Mouse (Mus musculus) lung, embryonic 16.5 days (tissue): Measurements from ENCODE around the gene Srcap. TPM values are rescaled to one million over a fixed set of nuclear protein-coding genes. Genes with fewer than 3 reads are reported as not detected.
A peak's percentile ranks its signal among the peaks of the same experiment; 100 is the strongest.
"Not testable (repeated sequence)": the region's sequence is repeated elsewhere in the genome, so short reads cannot be mapped to it uniquely, and the experiment has no call there.

Source experiments
- ATAC-seq: fragments of 200-750 bp; cut with Nextera tagmentation; 2 replicates; pipeline ENCODE4 v1.8.0; 2017; ENCODE audit warnings: low read depth, mild to moderate bottlenecking, moderate library complexity
- H3K27ac ChIP-seq: fragments of 300-500 bp; sonication (generic); 2 replicates; pipeline ENCODE4 v1.5.1; 2014; ENCODE audit warnings: mild to moderate bottlenecking, control low read depth, low read length
- H3K27me3 ChIP-seq: fragments of 300-500 bp; sonication (generic); 2 replicates; pipeline ENCODE4 v1.6.1; 2014; ENCODE audit warnings: low read depth, low read length, mixed read lengths; ENCODE audit not compliant: control insufficient read depth, insufficient read depth
- H3K36me3 ChIP-seq: fragments of 300-500 bp; sonication (generic); 2 replicates; pipeline ENCODE4 v1.6.1; 2014; ENCODE audit warnings: low read length; ENCODE audit not compliant: control insufficient read depth, insufficient read depth
- H3K4me1 ChIP-seq: fragments of 300-500 bp; sonication (generic); replicated peaks from 2 replicates; pipeline ENCODE4 v1.6.1; 2014; ENCODE audit warnings: low read length, mixed read lengths; ENCODE audit not compliant: control insufficient read depth, insufficient read depth
- H3K4me2 ChIP-seq: fragments of 300-500 bp; sonication (generic); 2 replicates; pipeline ENCODE4 v1.6.1; 2014; ENCODE audit warnings: low read depth, low read length, control low read depth
- H3K4me3 ChIP-seq: fragments of 300-500 bp; sonication (generic); 2 replicates; pipeline ENCODE4 v1.5.1; 2014; ENCODE audit warnings: mild to moderate bottlenecking, low read length, control low read depth
- H3K9ac ChIP-seq: fragments of 300-500 bp; sonication (generic); 2 replicates; pipeline ENCODE4 v1.6.1; 2014; ENCODE audit warnings: low read length, control low read depth
- H3K9me3 ChIP-seq: fragments of 300-500 bp; sonication (generic); 2 replicates; pipeline ENCODE4 v1.6.1; 2016; ENCODE audit warnings: low read length; ENCODE audit not compliant: control insufficient read depth
- WGBS: fragments of 180-500 bp; shearing (Covaris S2); extraction: QIAGEN DNeasy Blood & Tissue Kit; methylation state at CpG from one replicate; pipeline ENCODE4 v1.1.7; 2014; 5-methylcytosine and 5-hydroxymethylcytosine counted together
- polyA plus RNA-seq: library from polyadenylated mRNA; unstranded; fragments of >200 nt; fragmentation: Nextera tagmentation; extraction: Ambion mirVana; gene quantifications from 2 replicates; pipeline ENCODE4 v1.2.1, GENCODE M21; 2015

Gene Srcap
- polyA plus RNA-seq, 1 experiment from 2014 or later, result 33.7 TPM

DNA sequence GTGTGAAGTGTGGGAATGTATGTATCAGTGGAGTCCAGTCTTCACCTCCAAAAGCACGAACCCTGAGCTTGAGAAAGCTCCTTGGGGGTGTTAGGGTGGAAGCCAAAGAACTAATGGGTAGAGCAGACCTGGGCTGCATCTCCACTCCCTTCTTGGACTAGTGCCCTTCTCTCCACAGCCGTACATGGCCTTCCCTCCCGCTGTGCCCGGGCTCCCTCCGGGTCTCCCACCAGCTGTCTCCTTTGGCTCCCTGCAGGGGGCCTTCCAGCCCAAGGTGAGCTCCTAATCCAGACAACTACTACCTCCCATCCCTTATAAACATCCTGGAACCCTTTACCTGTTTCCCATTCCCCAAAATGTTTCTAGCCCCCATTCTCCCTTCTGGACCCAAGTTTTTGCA is 26.4 kb upstream of the Srcap start:
- no peak for ATAC-seq
- H3K27ac ChIP-seq, result no peak overlapping the region
- H3K36me3 ChIP-seq, result peaks cover 61% of the 10 kb centered on the region
- no peak overlapping the region for H3K4me3 ChIP-seq
- H3K4me2 ChIP-seq, result no peak overlapping the region
- no peaks in the 10 kb centered on the region for H3K9me3 ChIP-seq
- WGBS, result 83% methylated on average over 5 of the region's 5 CpGs
- no peaks in the 10 kb centered on the region for H3K27me3 ChIP-seq
- peaks cover 5% of the 10 kb centered on the region for H3K4me1 ChIP-seq
- H3K9ac ChIP-seq, result no peak overlapping the region

DNA sequence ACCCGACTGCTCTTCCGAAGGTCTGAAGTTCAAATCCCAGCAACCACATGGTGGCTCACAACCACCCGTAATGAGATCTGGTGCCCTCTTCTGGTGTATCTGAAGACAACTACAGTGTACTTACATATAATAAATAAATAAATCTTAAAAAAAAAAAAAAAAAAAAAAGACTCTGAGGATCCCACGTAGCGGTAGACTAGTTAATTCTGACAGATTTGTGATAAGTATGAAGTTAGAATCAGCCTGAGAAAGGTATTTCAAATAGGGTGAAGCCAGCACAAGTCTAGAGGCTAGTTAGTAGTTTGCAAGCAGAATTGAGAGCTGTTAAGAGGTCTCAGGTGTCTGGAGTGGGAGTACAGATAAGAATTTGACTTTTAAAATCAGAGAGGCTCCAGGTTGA is 23.4 kb upstream of the Srcap start:
- H3K9me3 ChIP-seq, ATAC-seq, H3K4me1 ChIP-seq, H3K9ac ChIP-seq, H3K4me2 ChIP-seq, H3K27ac ChIP-seq, H3K27me3 ChIP-seq, H3K4me3 ChIP-seq: not testable (repeated sequence)
- peaks cover 63% of the 10 kb centered on the region for H3K36me3 ChIP-seq
- WGBS, result 70% methylated on average over 4 of the region's 5 CpGs

DNA sequence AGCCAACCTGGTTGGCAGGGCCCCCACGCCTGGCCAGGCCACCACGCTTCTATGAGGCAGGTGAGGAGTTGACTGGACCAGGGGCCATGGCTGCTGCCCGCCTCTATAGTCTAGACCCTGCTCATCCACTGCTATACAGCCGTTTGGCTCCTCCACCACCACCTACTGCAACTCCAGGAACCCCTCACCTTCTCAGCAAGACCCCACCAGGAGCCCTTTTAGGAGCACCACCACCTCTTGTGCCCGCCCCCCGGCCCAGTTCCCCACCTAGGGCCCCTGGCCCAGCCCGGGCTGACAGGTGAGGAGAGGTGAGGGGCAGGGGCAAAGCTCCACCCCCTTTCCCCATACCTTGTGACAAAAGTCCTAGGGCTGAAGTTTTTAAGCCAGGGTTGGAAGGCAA is 21.8 kb upstream of the Srcap start:
- ATAC-seq, result no peak
- H3K27me3 ChIP-seq, result no peaks in the 10 kb centered on the region
- H3K9me3 ChIP-seq, result no peaks in the 10 kb centered on the region
- H3K36me3 ChIP-seq, result peaks cover 56% of the 10 kb centered on the region
- H3K27ac ChIP-seq, result no peak overlapping the region
- 87% methylated on average over 7 of the region's 7 CpGs for WGBS
- H3K4me3 ChIP-seq, result no peak overlapping the region
- H3K9ac ChIP-seq, result no peak overlapping the region
- H3K4me1 ChIP-seq, result no peaks in the 10 kb centered on the region
- H3K4me2 ChIP-seq, result no peak overlapping the region

DNA sequence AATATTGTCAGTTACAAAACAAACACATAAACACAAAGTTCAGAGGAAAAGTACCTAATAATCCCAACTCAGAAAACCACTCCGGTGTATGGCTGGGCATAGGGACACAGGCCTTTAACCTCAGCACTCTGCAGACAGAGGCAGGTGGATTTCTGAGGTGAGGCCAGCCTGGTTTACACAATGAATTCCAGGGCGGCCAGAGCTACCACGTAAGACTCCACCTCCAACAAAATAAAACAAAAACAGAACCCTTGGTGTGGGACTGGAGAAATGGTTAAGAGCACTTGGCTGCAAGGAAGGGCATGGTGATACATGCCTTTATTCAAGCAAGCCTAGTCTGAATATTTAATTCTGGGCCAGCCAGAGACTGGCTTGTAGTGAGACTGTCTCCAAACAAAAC is 19.9 kb upstream of the Srcap start:
- Histone ChIP-seq H3K27ac (no peak overlapping the region), H3K4me2 (no peak overlapping the region), H3K4me3 (no peak overlapping the region), H3K4me1 (no peaks in the 10 kb centered on the region), H3K36me3 (peaks cover 43% of the 10 kb centered on the region), H3K9ac (no peak overlapping the region), H3K27me3 (no peaks in the 10 kb centered on the region), H3K9me3 (no peaks in the 10 kb centered on the region)
- WGBS, result 72% methylated on average over 3 of the region's 3 CpGs
- no peak for ATAC-seq

DNA sequence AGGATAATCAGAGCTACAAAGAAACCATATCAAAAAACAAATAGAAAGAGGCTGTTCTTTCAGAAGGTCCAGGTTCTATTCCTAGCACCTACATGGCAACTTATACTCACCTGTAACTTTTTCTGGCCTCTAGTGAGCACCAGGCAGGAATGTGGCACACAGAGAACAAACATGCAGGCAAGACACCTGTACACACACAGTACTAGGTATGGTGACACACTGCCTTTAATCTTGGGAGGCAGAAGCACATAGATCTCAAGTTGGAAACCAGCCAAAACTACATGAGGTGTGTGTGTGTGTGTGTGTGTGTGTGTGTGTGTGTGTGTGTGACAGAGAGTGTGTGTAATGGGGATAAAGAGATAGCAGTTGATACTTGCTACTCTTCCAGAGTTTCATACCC is 17.1 kb upstream of the Srcap start:
- H3K9ac ChIP-seq, result no peak overlapping the region
- no peak overlapping the region for H3K4me3 ChIP-seq
- no peaks in the 10 kb centered on the region for H3K27me3 ChIP-seq
- H3K9me3 ChIP-seq, result no peaks in the 10 kb centered on the region
- no peak overlapping the region for H3K4me2 ChIP-seq
- no peak for ATAC-seq
- peaks cover 23% of the 10 kb centered on the region for H3K36me3 ChIP-seq
- H3K4me1 ChIP-seq, result no peaks in the 10 kb centered on the region
- no peak overlapping the region for H3K27ac ChIP-seq

DNA sequence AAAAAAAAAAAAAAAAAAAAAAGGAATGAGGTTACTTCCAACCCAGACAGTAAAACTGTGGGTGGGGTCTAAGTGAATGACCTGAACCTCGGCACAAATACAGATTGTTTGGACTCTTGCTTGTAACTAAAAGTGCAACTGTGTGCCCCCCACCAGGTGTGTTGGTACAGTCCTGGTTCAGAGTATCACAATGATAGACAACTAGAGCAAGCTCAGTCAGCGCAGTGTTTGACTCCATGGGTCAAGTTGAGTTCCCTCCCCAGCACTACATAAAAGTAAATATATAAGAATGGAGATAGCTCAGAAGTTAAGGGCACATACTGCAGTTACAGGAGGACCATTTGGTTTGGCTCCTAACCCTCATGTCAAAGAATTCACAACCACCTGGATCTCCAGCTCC is 14.4 kb upstream of the Srcap start:
- H3K27me3 ChIP-seq, result no peaks in the 10 kb centered on the region
- 69% methylated on average over 2 of the region's 2 CpGs for WGBS
- H3K9me3 ChIP-seq, result no peaks in the 10 kb centered on the region
- H3K4me2 ChIP-seq, result no peak overlapping the region
- H3K4me3 ChIP-seq, result no peak overlapping the region
- H3K36me3 ChIP-seq, result no peaks in the 10 kb centered on the region
- no peak overlapping the region for H3K9ac ChIP-seq
- ATAC-seq, result no peak
- H3K27ac ChIP-seq, result no peak overlapping the region
- no peaks in the 10 kb centered on the region for H3K4me1 ChIP-seq

DNA sequence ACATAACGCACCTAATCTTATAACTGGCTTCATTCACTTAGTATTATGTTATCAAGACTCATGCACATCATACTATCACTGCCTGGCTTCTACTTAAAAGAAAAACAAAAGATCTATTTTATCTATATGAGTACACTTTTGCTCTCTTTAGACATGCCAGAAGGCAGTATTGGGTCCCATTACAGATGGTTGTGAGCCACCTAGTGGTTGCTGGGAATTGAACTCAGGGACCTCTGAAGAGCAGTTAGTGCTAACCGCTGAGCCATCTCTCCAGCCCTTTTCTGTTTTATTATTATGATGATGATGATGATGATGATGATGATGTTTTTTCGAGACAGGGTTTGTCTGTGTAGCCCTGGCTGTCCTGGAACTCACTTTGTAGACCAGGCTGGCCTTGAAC is 13.4 kb upstream of the Srcap start:
- Histone ChIP-seq H3K9me3 (no peaks in the 10 kb centered on the region), H3K4me3 (no peak overlapping the region), H3K36me3 (no peaks in the 10 kb centered on the region), H3K4me2 (no peak overlapping the region), H3K27ac (no peak overlapping the region), H3K27me3 (no peaks in the 10 kb centered on the region), H3K4me1 (no peaks in the 10 kb centered on the region), H3K9ac (no peak overlapping the region)
- WGBS, result 49% methylated on average over 3 of the region's 3 CpGs
- 0 out of 2 replicates have a peak, but pooled peaks have one; percentile 38 for ATAC-seq

DNA sequence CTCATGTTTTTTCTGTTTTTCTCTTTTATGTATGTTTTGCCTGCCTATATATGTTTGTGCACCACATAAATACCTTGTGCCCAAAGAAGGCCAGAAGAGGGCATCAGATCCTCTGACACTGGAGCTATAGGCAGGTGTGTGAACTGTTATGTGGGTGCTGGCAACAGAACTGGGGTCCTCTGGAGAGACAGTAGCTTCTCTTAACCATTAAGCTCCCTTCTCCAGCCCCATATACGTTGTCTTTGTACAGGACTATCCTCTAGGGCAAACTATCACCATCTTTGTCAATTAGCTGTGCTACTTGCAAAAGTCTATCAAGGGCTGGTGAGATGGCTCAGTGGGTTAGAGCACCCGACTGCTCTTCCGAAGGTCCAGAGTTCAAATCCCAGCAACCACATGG is 3.5 kb upstream of the Srcap start:
- Histone ChIP-seq H3K4me1 (peaks cover 4% of the 10 kb centered on the region), H3K4me2 (no peak overlapping the region), H3K27me3 (no peaks in the 10 kb centered on the region), H3K9me3 (no peaks in the 10 kb centered on the region), H3K4me3 (no peak overlapping the region), H3K9ac (no peak overlapping the region), H3K27ac (no peak overlapping the region), H3K36me3 (no peaks in the 10 kb centered on the region)
- no peak for ATAC-seq
- WGBS, result 92% methylated on average over 3 of the region's 3 CpGs

DNA sequence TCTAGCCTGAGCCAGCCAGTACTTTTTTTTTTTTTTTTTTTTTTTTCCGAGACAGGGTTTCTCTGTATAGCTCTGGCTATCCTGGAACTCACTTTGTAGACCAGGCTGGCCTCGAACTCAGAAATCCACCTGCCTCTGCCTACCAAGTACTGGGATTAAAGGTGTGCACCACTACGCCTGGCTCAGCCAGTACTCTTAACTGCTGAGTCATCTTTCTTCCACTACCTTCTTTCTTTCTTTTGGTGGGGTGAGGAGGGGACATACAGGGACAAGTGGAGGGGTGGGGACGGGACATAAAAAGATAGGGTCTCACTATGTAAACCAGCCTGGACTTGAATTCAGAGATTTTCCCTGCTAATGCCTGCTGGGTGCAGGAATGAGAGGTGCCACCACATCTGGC is 2.0 kb upstream of the Srcap start:
- H3K4me3 ChIP-seq, result not testable (repeated sequence)

DNA sequence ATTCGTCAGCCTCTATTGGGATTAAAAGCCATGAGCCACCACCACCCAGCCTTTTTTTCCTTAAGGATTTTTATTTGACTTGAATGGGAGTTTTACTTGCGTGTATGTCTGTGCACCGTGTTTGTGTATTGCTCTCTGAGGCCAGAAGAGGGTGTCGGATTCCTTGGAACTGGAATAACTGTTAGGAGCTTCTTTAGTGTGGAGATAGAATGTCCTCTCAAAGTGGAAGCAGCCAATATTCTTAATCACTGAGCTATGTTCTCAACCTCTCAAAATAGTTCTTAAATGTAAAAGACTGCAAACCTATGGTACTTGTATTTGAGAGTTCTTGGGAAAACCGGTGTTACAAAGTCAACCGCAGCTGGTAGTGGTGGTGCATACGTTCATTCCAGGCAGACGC is 542 bp upstream of the Srcap start:
- Histone ChIP-seq H3K27ac (peak overlapping the region; percentile 98), H3K4me2 (peak overlapping the region; percentile 69), H3K27me3 (no peaks in the 10 kb centered on the region), H3K4me3 (peak overlapping the region; percentile 91), H3K4me1 (peaks cover 13% of the 10 kb centered on the region), H3K9ac (peak overlapping the region; percentile 95), H3K36me3 (peaks cover 5% of the 10 kb centered on the region), H3K9me3 (no peaks in the 10 kb centered on the region)
- 18% methylated on average over 8 of the region's 8 CpGs for WGBS
- no peak for ATAC-seq

More for the DNA sequence above, 2.0 kb upstream of the Srcap start:
- H3K27ac ChIP-seq, H3K36me3 ChIP-seq, H3K9ac ChIP-seq, H3K4me2 ChIP-seq, ATAC-seq, H3K9me3 ChIP-seq, H3K27me3 ChIP-seq: not testable (repeated sequence)
- 84% methylated on average over 3 of the region's 4 CpGs for WGBS
- peaks cover 13% of the 10 kb centered on the region for H3K4me1 ChIP-seq
